Mouse (Mus musculus) telencephalon, adult 2 months (tissue): Measurements from ENCODE around the gene Zfp784.

Experiments
- DNase-seq: peaks from one replicate; pipeline ENCODE4 v3.0.0-alpha.2; 2011; ENCODE audit warnings: low read depth, low spot score

Gene Zfp784

GRCm38 (mm10) chr7:5057804-5058203, 19.6 kb upstream of the Zfp784 start:
- no peak for DNase-seq

- no peak for DNase-seq
These were observed 19.1 kb upstream of the Zfp784 start for GRCm38 (mm10) chr7:5057381-5057780.

- DNase-seq, result no peak
These were observed 18.5 kb upstream of the Zfp784 start for GRCm38 (mm10) chr7:5056651-5057263.

- DNase-seq, result no peak
These were observed 15.4 kb upstream of the Zfp784 start for GRCm38 (mm10) chr7:5053456-5054179.

- DNase-seq, result no peak
These were observed 14.7 kb upstream of the Zfp784 start for GRCm38 (mm10) chr7:5052931-5053343.

GRCm38 (mm10) chr7:5052438-5052837, 14.2 kb upstream of the Zfp784 start:
- DNase-seq, result no peak

- DNase-seq, result no peak
These were observed 13.2 kb upstream of the Zfp784 start, which contains the start of gene Zfp580 for GRCm38 (mm10) chr7:5051193-5052192. TSS of gene Zfp580 (plus strand) at chr7:5051538.

- no peak for DNase-seq
These were observed 9.1 kb upstream of the Zfp784 start for GRCm38 (mm10) chr7:5047313-5047712.

- no peak for DNase-seq
These were observed 7.9 kb upstream of the Zfp784 start for GRCm38 (mm10) chr7:5046112-5046511.

GRCm38 (mm10) chr7:5044981-5045380, 6.7 kb upstream of the Zfp784 start:
- no peak for DNase-seq

GRCm38 (mm10) chr7:5038940-5039339, 694 bp upstream of the Zfp784 start:
- no peak for DNase-seq

GRCm38 (mm10) chr7:5037467-5037866, 779 bp downstream of the Zfp784 start:
- DNase-seq, result no peak

- no peak for DNase-seq
These were observed 1.2 kb downstream of the Zfp784 start for GRCm38 (mm10) chr7:5037026-5037425.

- DNase-seq, result no peak
These were observed 2.1 kb downstream of the Zfp784 start for GRCm38 (mm10) chr7:5036136-5036535.

GRCm38 (mm10) chr7:5035628-5036027, 2.6 kb downstream of the Zfp784 start:
- no peak for DNase-seq

- DNase-seq, result no peak
These were observed 4.4 kb downstream of the Zfp784 start, which contains the start of gene 4632433K11Rik for GRCm38 (mm10) chr7:5033818-5034217. TSS of gene 4632433K11Rik (plus strand) at chr7:5034118.

- DNase-seq, result no peak
These were observed 6.8 kb downstream of the Zfp784 start for GRCm38 (mm10) chr7:5031496-5031895.

- no peak for DNase-seq
These were observed 7.5 kb downstream of the Zfp784 start for GRCm38 (mm10) chr7:5030554-5031275.

GRCm38 (mm10) chr7:5029946-5030345, 8.3 kb downstream of the Zfp784 start:
- DNase-seq, result no peak

- no peak for DNase-seq
These were observed 8.7 kb downstream of the Zfp784 start for GRCm38 (mm10) chr7:5029543-5029942.

GRCm38 (mm10) chr7:5021197-5021596, 17.0 kb downstream of the Zfp784 start:
- DNase-seq, result no peak
